Mouse (Mus musculus) CH12.LX (cell line): ENCODE data around the gene Ifrd2. TPM values are rescaled to one million over a fixed set of nuclear protein-coding genes. Genes with fewer than 3 reads are reported as not detected.
A peak's percentile ranks its signal among the peaks of the same experiment; 100 is the strongest.

Experiments
- DNase-seq: peaks from one replicate; pipeline ENCODE4 v3.0.0-alpha.2; 2013; ENCODE audit errors: extremely low read depth
- H3K27ac ChIP-seq: 2 replicates; pipeline ENCODE4 v1.5.1; 2012; ENCODE audit warnings: low read depth, mild to moderate bottlenecking, control low read depth, moderate library complexity; ENCODE audit not compliant: insufficient read depth
- H3K27me3 ChIP-seq: replicated peaks from 2 replicates; pipeline ENCODE3; 2012; ENCODE audit warnings: inconsistent platforms
- H3K36me3 ChIP-seq, 2 experiments: replicated peaks in 1 of 2; 2 replicates each; pipeline versions ENCODE3 to v1.6.1; 2012; ENCODE audit warnings: inconsistent platforms in 1 of 2, low read length in 1 of 2, mild to moderate bottlenecking in 1 of 2, mixed read lengths in 1 of 2, moderate library complexity in 1 of 2; ENCODE audit not compliant: control insufficient read depth in 1 of 2, insufficient read depth in 1 of 2
- H3K4me1 ChIP-seq, 2 experiments: 2 replicates each; pipeline ENCODE4 v1.6.1; 2012; ENCODE audit warnings: inconsistent platforms in 1 of 2, moderate library complexity in 1 of 2; ENCODE audit not compliant: insufficient read depth in 2 of 2, control insufficient read depth in 1 of 2
- H3K4me2 ChIP-seq: 2 replicates; pipeline ENCODE4 v1.6.1; 2012; ENCODE audit warnings: low read depth, mild to moderate bottlenecking, control low read depth; ENCODE audit not compliant: poor library complexity, insufficient read depth, severe bottlenecking
- H3K4me3 ChIP-seq, 3 experiments: fragments of 150-350 bp in 1 of 3; sonication (generic) in 1 of 3; replicated peaks in 1 of 3; 2 replicates each; pipeline versions ENCODE3 to v1.5.1; 2011 to 2012; ENCODE audit warnings: low read depth in 2 of 3, low read length in 2 of 3, mild to moderate bottlenecking in 2 of 3, moderate library complexity in 2 of 3, control low read depth in 1 of 3, improper control_type of control experiment in 1 of 3, inconsistent platforms in 1 of 3, mixed read lengths in 1 of 3; ENCODE audit not compliant: poor library complexity in 1 of 3
- H3K79me2 ChIP-seq: replicated peaks from 2 replicates; pipeline ENCODE4 v1.6.1; 2012; ENCODE audit warnings: mild to moderate bottlenecking, moderate library complexity; ENCODE audit not compliant: control insufficient read depth, poor library complexity, insufficient read depth, severe bottlenecking; ENCODE audit errors: extremely low read depth
- H3K9ac ChIP-seq: 2 replicates; pipeline ENCODE4 v1.6.1; 2012; ENCODE audit warnings: low read depth, mild to moderate bottlenecking, control low read depth, moderate library complexity; ENCODE audit not compliant: insufficient read depth
- H3K9me3 ChIP-seq: replicated peaks from 2 replicates; pipeline ENCODE3; 2012; ENCODE audit warnings: low read length, inconsistent platforms, mixed read lengths
- BHLHE40 ChIP-seq: IDR thresholded peaks from 2 replicates; pipeline ENCODE4 v1.6.1; 2011; ENCODE audit warnings: mild to moderate bottlenecking, low read depth, low read length, improper control_type of control experiment
- CHD1 ChIP-seq: IDR thresholded peaks from 2 replicates; pipeline ENCODE4 v1.6.1; 2012; ENCODE audit warnings: low read depth, low read length, improper control_type of control experiment, inconsistent platforms
- CHD2 ChIP-seq: IDR thresholded peaks from 2 replicates; pipeline ENCODE4 v1.6.1; 2011; ENCODE audit warnings: low read length, improper control_type of control experiment
- CTCF ChIP-seq, 2 experiments: IDR thresholded peaks in 1 of 2; conservative IDR thresholded peaks in 1 of 2; 2 replicates each; pipeline ENCODE4 v1.5.1; 2011 to 2012; ENCODE audit warnings: low read depth in 2 of 2, low read length in 2 of 2, improper control_type of control experiment in 1 of 2, inconsistent platforms in 1 of 2, mild to moderate bottlenecking in 1 of 2, moderate library complexity in 1 of 2
- E2F4 ChIP-seq: IDR thresholded peaks from 2 replicates; pipeline ENCODE4 v1.6.1; 2011; ENCODE audit warnings: low read depth, low read length, improper control_type of control experiment; ENCODE audit not compliant: insufficient replicate concordance
- ELF1 ChIP-seq: IDR thresholded peaks from 2 replicates; pipeline ENCODE4 v1.6.1; 2014; ENCODE audit warnings: low read depth, mild to moderate bottlenecking, inconsistent platforms, low read length, improper control_type of control experiment
- EP300 ChIP-seq: IDR thresholded peaks from 2 replicates; pipeline ENCODE4 v1.6.1; 2011; ENCODE audit warnings: low read length, improper control_type of control experiment
- ETS1 ChIP-seq: conservative IDR thresholded peaks from 2 replicates; pipeline ENCODE4 v1.6.1; 2012; ENCODE audit warnings: low read depth, mild to moderate bottlenecking, inconsistent platforms, low read length, improper control_type of control experiment, moderate library complexity
- GABPA ChIP-seq: IDR thresholded peaks from 2 replicates; pipeline ENCODE4 v1.6.1; 2012; ENCODE audit warnings: low read depth, low read length, improper control_type of control experiment, inconsistent platforms; ENCODE audit not compliant: insufficient replicate concordance
- HCFC1 ChIP-seq: IDR thresholded peaks from 2 replicates; pipeline ENCODE4 v1.6.1; 2012; ENCODE audit warnings: low read depth, mild to moderate bottlenecking, inconsistent platforms, low read length, improper control_type of control experiment
- IRF4 ChIP-seq: IDR thresholded peaks from 2 replicates; pipeline ENCODE4 v1.6.1; 2014; ENCODE audit warnings: low read depth, mild to moderate bottlenecking, inconsistent platforms, low read length, improper control_type of control experiment
- JUN ChIP-seq: IDR thresholded peaks from 2 replicates; pipeline ENCODE4 v1.6.1; 2011; ENCODE audit warnings: low read depth, mild to moderate bottlenecking, low read length, improper control_type of control experiment, moderate library complexity; ENCODE audit not compliant: insufficient read depth
- JUND ChIP-seq: conservative IDR thresholded peaks from 2 replicates; pipeline ENCODE4 v1.6.1; 2011; ENCODE audit warnings: low read depth, low read length, improper control_type of control experiment
- KAT2A ChIP-seq: IDR thresholded peaks from 2 replicates; pipeline ENCODE4 v1.6.1; 2012; ENCODE audit warnings: low read length, improper control_type of control experiment, inconsistent platforms; ENCODE audit not compliant: insufficient replicate concordance
- MAFK ChIP-seq: IDR thresholded peaks from 2 replicates; pipeline ENCODE4 v1.6.1; 2011; ENCODE audit warnings: low read length, improper control_type of control experiment; ENCODE audit not compliant: insufficient replicate concordance
- MAX ChIP-seq: IDR thresholded peaks from 2 replicates; pipeline ENCODE4 v1.6.1; 2011; ENCODE audit warnings: low read length, improper control_type of control experiment
- MEF2A ChIP-seq: IDR thresholded peaks from 2 replicates; pipeline ENCODE4 v1.6.1; 2014; ENCODE audit warnings: low read depth, mild to moderate bottlenecking, inconsistent platforms, low read length, improper control_type of control experiment, borderline replicate concordance
- MXI1 ChIP-seq: IDR thresholded peaks from 2 replicates; pipeline ENCODE4 v1.6.1; 2011; ENCODE audit warnings: mild to moderate bottlenecking, low read depth, low read length, improper control_type of control experiment
- MYC ChIP-seq: IDR thresholded peaks from 2 replicates; pipeline ENCODE4 v1.6.1; 2011; ENCODE audit warnings: low read depth, mild to moderate bottlenecking, improper control_type of control experiment, low read length
- NELFE ChIP-seq: IDR thresholded peaks from 2 replicates; pipeline ENCODE4 v1.6.1; 2011; ENCODE audit warnings: low read depth, low read length, improper control_type of control experiment
- NRF1 ChIP-seq: IDR thresholded peaks from 2 replicates; pipeline ENCODE4 v1.6.1; 2014; ENCODE audit warnings: low read depth, mild to moderate bottlenecking, inconsistent platforms, low read length, improper control_type of control experiment, moderate library complexity
- PAX5 ChIP-seq: IDR thresholded peaks from 2 replicates; pipeline ENCODE4 v1.6.1; 2012; ENCODE audit warnings: low read length, inconsistent platforms, mixed read lengths
- POLR2A ChIP-seq: IDR thresholded peaks from 2 replicates; pipeline ENCODE4 v1.6.1; 2011; ENCODE audit warnings: low read depth, mild to moderate bottlenecking, improper control_type of control experiment, low read length
- POLR2AphosphoS2 ChIP-seq: IDR thresholded peaks from 2 replicates; pipeline ENCODE4 v1.6.1; 2011; ENCODE audit warnings: low read depth, low read length, improper control_type of control experiment
- RAD21 ChIP-seq: IDR thresholded peaks from 2 replicates; pipeline ENCODE4 v1.6.1; 2011; ENCODE audit warnings: low read depth, mild to moderate bottlenecking, low read length, improper control_type of control experiment, moderate library complexity
- RCOR1 ChIP-seq: conservative IDR thresholded peaks from 2 replicates; pipeline ENCODE4 v1.6.1; 2012; ENCODE audit warnings: low read depth, mild to moderate bottlenecking, inconsistent platforms, low read length, improper control_type of control experiment
- SIN3A ChIP-seq: IDR thresholded peaks from 2 replicates; pipeline ENCODE4 v1.6.1; 2012; ENCODE audit warnings: low read length, improper control_type of control experiment, inconsistent platforms
- SMC3 ChIP-seq: IDR thresholded peaks from 2 replicates; pipeline ENCODE4 v1.6.1; 2011; ENCODE audit warnings: low read depth, low read length, improper control_type of control experiment
- TBP ChIP-seq: conservative IDR thresholded peaks from 2 replicates; pipeline ENCODE4 v1.6.1; 2011; ENCODE audit warnings: low read depth, low read length, improper control_type of control experiment
- TCF12 ChIP-seq: IDR thresholded peaks from 2 replicates; pipeline ENCODE4 v1.6.1; 2014; ENCODE audit warnings: low read depth, mild to moderate bottlenecking, inconsistent platforms, low read length, improper control_type of control experiment
- UBTF ChIP-seq: IDR thresholded peaks from 2 replicates; pipeline ENCODE4 v1.6.1; 2012; ENCODE audit warnings: low read depth, mild to moderate bottlenecking, inconsistent platforms, low read length, improper control_type of control experiment, moderate library complexity
- USF1 ChIP-seq: IDR thresholded peaks from 2 replicates; pipeline ENCODE4 v1.6.1; 2014; ENCODE audit warnings: low read depth, mild to moderate bottlenecking, inconsistent platforms, low read length, improper control_type of control experiment
- ZC3H11A ChIP-seq: IDR thresholded peaks from 2 replicates; pipeline ENCODE4 v1.6.1; 2012; ENCODE audit warnings: low read depth, mild to moderate bottlenecking, inconsistent platforms, low read length, improper control_type of control experiment
- ZKSCAN1 ChIP-seq: IDR thresholded peaks from 2 replicates; pipeline ENCODE4 v1.6.1; 2012; ENCODE audit warnings: low read depth, inconsistent platforms, low read length, improper control_type of control experiment, borderline replicate concordance
- ZMIZ1 ChIP-seq: IDR thresholded peaks from 2 replicates; pipeline ENCODE4 v1.6.1; 2012; ENCODE audit warnings: low read depth, mild to moderate bottlenecking, inconsistent platforms, low read length, improper control_type of control experiment
- ZNF384 ChIP-seq: IDR thresholded peaks from 2 replicates; pipeline ENCODE4 v1.6.1; 2012; ENCODE audit warnings: low read depth, low read length, improper control_type of control experiment, inconsistent platforms
- dilution Hi-C: fragments of 300-500 bp; cut with MboI; formaldehyde crosslinking; loops from 2 replicates; pipeline ENCODE4 v1.14.3; 2020; ENCODE audit warnings: low sequenced_read_pairs; ENCODE audit not compliant: extremely low pct_unique_long_range_greater_than_20kb, extremely low pct_ligation_motif_present
- in situ Hi-C: fragments of 300-500 bp; cut with MboI; formaldehyde crosslinking; loops from 3 replicates; pipeline ENCODE4 v1.14.3; 2019; ENCODE audit warnings: low sequenced_read_pairs, low pct_ligation_motif_present, low pct_unique_long_range_greater_than_20kb, mixed read lengths
- polyA plus RNA-seq: library from polyadenylated mRNA; unstranded; fragments of >175 nt; gene quantifications from 2 replicates; pipeline ENCODE4 v1.2.1, GENCODE M21; 2012; ENCODE audit warnings: low read depth; ENCODE audit not compliant: insufficient read length
- total RNA-seq, 2 experiments: library from RNA; depleted of rRNA; stranded (reverse); fragments of 300-350 nt in 1 of 2; fragments of >200 nt in 1 of 2; gene quantifications; 2 replicates each; pipeline ENCODE4 v1.2.3; 2012 to 2014

The Ifrd2 gene
- total and polyA plus RNA-seq, 3 experiments: 62.8 to 143 (median 91.3) TPM

- no peak for TF ChIP-seq EP300
- TF ChIP-seq JUN: no peak
- TF ChIP-seq TBP: no peak
- TF ChIP-seq USF1: no peak
- TF ChIP-seq ZNF384: no peak
- TF ChIP-seq CHD2: no peak
- TF ChIP-seq MAFK: no peak
- no peak for TF ChIP-seq UBTF
- no peak for TF ChIP-seq KAT2A
- TF ChIP-seq JUND: no peak
- peak; percentile 39; the same call in 1 of the 2 replicates for TF ChIP-seq MAX
- no peak for TF ChIP-seq MXI1
- TF ChIP-seq, all 38 proteins: peak for 10
Measured at GRCm38 (mm10) chr9:107545602-107546001, 41.8 kb upstream of the Ifrd2 start (continued).

DNA sequence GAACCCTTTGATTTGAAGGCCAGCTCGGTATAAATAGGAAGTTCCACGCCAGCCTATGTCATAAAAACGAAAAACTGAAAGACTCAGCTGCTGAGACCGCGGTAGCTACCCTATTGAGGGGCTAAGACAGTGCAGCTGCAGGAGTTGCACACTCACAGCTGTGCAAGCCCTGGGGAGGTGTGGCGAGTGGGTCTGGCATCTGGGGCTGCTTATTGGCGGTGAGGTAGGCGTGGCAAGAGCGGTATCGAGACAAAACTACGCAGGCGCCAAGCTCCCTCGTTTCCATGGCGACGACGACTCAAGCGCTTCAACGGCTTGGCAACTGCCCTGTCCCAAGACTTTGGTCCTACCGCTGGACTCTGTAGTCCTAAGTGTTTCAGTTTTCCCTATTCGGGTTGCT, 40.4 kb upstream of the Ifrd2 start, which contains the start of gene Zmynd10:
Gene Zmynd10 (plus strand): TSS at position 273 of the 400 bp plus-strand sequence.
- in situ Hi-C loops: no loop called here
- Histone ChIP-seq H3K4me3 (no peak within 1 kb of the TSS), H3K79me2 (no peaks in the 10 kb centered on the region), H3K4me2 (peak within 1 kb of the TSS; percentile 38), H3K36me3 (peaks cover 23 to 36% of the 10 kb centered on the region in 2 experiments), H3K27ac (no peak within 1 kb of the TSS), H3K4me1 (peaks cover 3 to 42% of the 10 kb centered on the region in 2 experiments; a peak in 3 of 4 replicates), H3K9me3 (no peaks in the 10 kb centered on the region), H3K27me3 (no peaks in the 10 kb centered on the region), H3K9ac (no peak within 1 kb of the TSS)
- peak; percentile 96 for DNase-seq
- dilution Hi-C loops: no loop called here
- TF ChIP-seq CHD1 (no peak), SMC3 (no peak), ZKSCAN1 (no peak), CTCF (conservative IDR thresholded peaks at IDR 0.05 in 1 of 2, IDR thresholded peaks at IDR 0.05 in 1 of 2; ENCODE audit: low read depth in 2 of 2, low read length in 2 of 2) (no peak), IRF4 (no peak), MEF2A (no peak; the same call in 1 of the 2 replicates), TBP (no peak), NRF1 (peak; percentile 81), MYC (peak; percentile 49; the same call in 1 of the 2 replicates), RAD21 (no peak), JUN (no peak), MAX (peak; percentile 36), ZMIZ1 (no peak), ELF1 (peak; percentile 26; the same call in 1 of the 2 replicates), E2F4 (no peak), BHLHE40 (peak; percentile 35; the same call in 1 of the 2 replicates), POLR2AphosphoS2 (no peak), NELFE (no peak), UBTF (no peak), PAX5 (no peak), MAFK (no peak), JUND (no peak), MXI1 (peak; percentile 79), CHD2 (no peak), ZNF384 (no peak), SIN3A (peak; percentile 99), TCF12 (peak; percentile 71), POLR2A (no peak), HCFC1 (peak; percentile 19; the same call in 1 of the 2 replicates), ETS1 (peak; percentile 87), USF1 (no peak), ZC3H11A (no peak), EP300 (no peak), RCOR1 (no peak), GABPA (no peak)
